Mouse (Mus musculus) intestine, postnatal 0 days (tissue): Measurements from ENCODE around the gene Dlg5. TPM values are rescaled to one million over a fixed set of nuclear protein-coding genes. Genes with fewer than 3 reads are reported as not detected.

ENCODE experiments used
- ATAC-seq: fragments of 200-750 bp; cut with Nextera tagmentation; 2 replicates; pipeline ENCODE4 v1.8.0; 2017; ENCODE audit warnings: mild to moderate bottlenecking, moderate TSS enrichment, moderate library complexity
- H3K27ac ChIP-seq: fragments of 300-500 bp; sonication (generic); 2 replicates; pipeline ENCODE4 v1.5.1; 2014; ENCODE audit warnings: mild to moderate bottlenecking, low read depth, low read length, moderate library complexity
- H3K27me3 ChIP-seq: fragments of 300-500 bp; sonication (generic); replicated peaks from 2 replicates; pipeline ENCODE4 v1.6.1; 2014; ENCODE audit warnings: low read length, mixed read lengths; ENCODE audit not compliant: control insufficient read depth, insufficient read depth
- H3K36me3 ChIP-seq: fragments of 300-500 bp; sonication (generic); 2 replicates; pipeline ENCODE4 v1.6.1; 2014; ENCODE audit warnings: mild to moderate bottlenecking, moderate library complexity; ENCODE audit not compliant: control insufficient read depth, insufficient read depth
- H3K4me1 ChIP-seq: fragments of 300-500 bp; sonication (generic); replicated peaks from 2 replicates; pipeline ENCODE4 v1.6.1; 2014; ENCODE audit warnings: antibody characterized with exemption, low read length, mixed read lengths; ENCODE audit not compliant: control insufficient read depth, insufficient read depth
- H3K4me2 ChIP-seq: fragments of 300-500 bp; sonication (generic); replicated peaks from 2 replicates; pipeline ENCODE4 v1.6.1; 2014; ENCODE audit warnings: low read depth, mild to moderate bottlenecking, moderate library complexity
- H3K4me3 ChIP-seq: fragments of 300-500 bp; sonication (generic); 2 replicates; pipeline ENCODE4 v1.5.1; 2014; ENCODE audit warnings: low read depth, low read length
- H3K9ac ChIP-seq: fragments of 300-500 bp; sonication (generic); 2 replicates; pipeline ENCODE4 v1.6.1; 2014; ENCODE audit warnings: mild to moderate bottlenecking, low read depth, low read length
- H3K9me3 ChIP-seq: fragments of 300-500 bp; sonication (generic); 2 replicates; pipeline ENCODE4 v1.6.1; 2016; ENCODE audit warnings: mixed run types; ENCODE audit not compliant: control insufficient read depth
- CTCF ChIP-seq: sonication (generic); IDR thresholded peaks from 2 replicates; pipeline ENCODE4 v1.5.1; 2016; ENCODE audit warnings: low read depth, mild to moderate bottlenecking, control low read depth, antibody characterized with exemption, moderate library complexity
- WGBS: fragments of 180-500 bp; shearing (Covaris S2); extraction: QIAGEN DNeasy Blood & Tissue Kit; methylation state at CpG from one replicate; pipeline ENCODE4 v1.1.7; 2014; 5-methylcytosine and 5-hydroxymethylcytosine counted together
- polyA plus RNA-seq: library from polyadenylated mRNA; unstranded; fragments of >200 nt; fragmentation: Nextera tagmentation; extraction: Ambion mirVana; gene quantifications from 2 replicates; pipeline ENCODE4 v1.2.1, GENCODE M21; 2015

The Dlg5 gene
- polyA plus RNA-seq, 1 experiment from 2014 or later: 5.5 TPM

- WGBS: 76% methylated on average over 8 of the region's 8 CpGs
- Histone ChIP-seq H3K27me3 (no peaks in the 10 kb centered on the region), H3K4me2 (no peak overlapping the region), H3K9me3 (no peaks in the 10 kb centered on the region), H3K9ac (no peak overlapping the region), H3K4me3 (no peak overlapping the region), H3K4me1 (0 out of 2 replicates have a peak, but pooled peaks cover under 1% of the 10 kb centered on the region), H3K27ac (no peak overlapping the region), H3K36me3 (no peaks in the 10 kb centered on the region)
- no peak for ATAC-seq
- TF ChIP-seq CTCF: no peak
Measured at GRCm38 (mm10) chr14:24227015-24227414, 18.7 kb downstream of the Dlg5 start.

- no peak overlapping the region for H3K27ac ChIP-seq
- ATAC-seq: no peak
- H3K27me3 ChIP-seq: no peaks in the 10 kb centered on the region
- no peak for TF ChIP-seq CTCF
- no peak overlapping the region for H3K9ac ChIP-seq
- H3K4me1 ChIP-seq: no peaks in the 10 kb centered on the region
- no peaks in the 10 kb centered on the region for H3K36me3 ChIP-seq
- H3K4me2 ChIP-seq: no peak overlapping the region
- WGBS: 77% methylated on average over 2 of the region's 2 CpGs
- no peaks in the 10 kb centered on the region for H3K9me3 ChIP-seq
- no peak overlapping the region for H3K4me3 ChIP-seq
Measured at GRCm38 (mm10) chr14:24226344-24226743, 19.4 kb downstream of the Dlg5 start.

- H3K4me3 ChIP-seq: no peak overlapping the region
- H3K27me3 ChIP-seq: no peaks in the 10 kb centered on the region
- H3K4me2 ChIP-seq: no peak overlapping the region
- no peak for ATAC-seq
- no peaks in the 10 kb centered on the region for H3K9me3 ChIP-seq
- no peaks in the 10 kb centered on the region for H3K4me1 ChIP-seq
- no peak for TF ChIP-seq CTCF
- WGBS: 43% methylated on average over 3 of the region's 3 CpGs
- H3K36me3 ChIP-seq: no peaks in the 10 kb centered on the region
- H3K9ac ChIP-seq: no peak overlapping the region
- H3K27ac ChIP-seq: no peak overlapping the region
Measured at GRCm38 (mm10) chr14:24222759-24223158, 23.0 kb downstream of the Dlg5 start.

GRCm38 (mm10) chr14:24222273-24222672 is 23.4 kb downstream of the Dlg5 start:
- Histone ChIP-seq H3K4me1 (no peaks in the 10 kb centered on the region), H3K9me3 (no peaks in the 10 kb centered on the region), H3K27me3 (no peaks in the 10 kb centered on the region), H3K36me3 (no peaks in the 10 kb centered on the region), H3K27ac (no peak overlapping the region), H3K4me3 (no peak overlapping the region), H3K9ac (no peak overlapping the region), H3K4me2 (no peak overlapping the region)
- 93% methylated on average over 3 of the region's 3 CpGs for WGBS
- ATAC-seq: no peak
- no peak for TF ChIP-seq CTCF

GRCm38 (mm10) chr14:24217362-24217722 is 28.4 kb downstream of the Dlg5 start:
- Histone ChIP-seq H3K4me1 (0 out of 2 replicates have a peak, but pooled peaks cover 3% of the 10 kb centered on the region), H3K36me3 (no peaks in the 10 kb centered on the region), H3K9ac (no peak overlapping the region), H3K4me2 (no peak overlapping the region), H3K4me3 (no peak overlapping the region), H3K27me3 (no peaks in the 10 kb centered on the region), H3K27ac (no peak overlapping the region), H3K9me3 (no peaks in the 10 kb centered on the region)
- WGBS: 44% methylated on average over 8 of the region's 8 CpGs
- no peak; the same call in 1 of the 2 replicates for ATAC-seq
- peak; percentile 22; the same call in 1 of the 2 replicates for TF ChIP-seq CTCF

- H3K4me1 ChIP-seq: 0 out of 2 replicates have a peak, but pooled peaks cover 3% of the 10 kb centered on the region
- no peak overlapping the region for H3K27ac ChIP-seq
- no peak for TF ChIP-seq CTCF
- H3K36me3 ChIP-seq: no peaks in the 10 kb centered on the region
- WGBS: 39% methylated on average over 10 of the region's 11 CpGs
- H3K4me3 ChIP-seq: no peak overlapping the region
- no peaks in the 10 kb centered on the region for H3K27me3 ChIP-seq
- ATAC-seq: no peak; the same call in 1 of the 2 replicates
- H3K9me3 ChIP-seq: no peaks in the 10 kb centered on the region
- no peak overlapping the region for H3K9ac ChIP-seq
- H3K4me2 ChIP-seq: no peak overlapping the region
Measured at GRCm38 (mm10) chr14:24216678-24217361, 28.9 kb downstream of the Dlg5 start.
